In genomic region chr7:135485116-135485795, GRCm38 (mm10) we compare ENCODE assay signal across 15 mouse cellular contexts. TPM values are rescaled to one million over a fixed set of nuclear protein-coding genes. Genes with fewer than 3 reads are reported as not detected.
DNase-seq lines count a peak whose midpoint lies in the region; ATAC-seq and TF ChIP-seq lines count a peak whose summit lies in the region.
"Had no signal": no experiment of that assay in that cellular context is flagged by ENCODE, and none has a peak within 500 bp of the region (broad histone marks: within the 10 kb centered on the region; RNA-seq: fewer than 3 reads in every experiment).

No protein-coding gene starts in this region.

- TF ChIP-seq POLR2A in cerebellum, adult 2 months (IDR thresholded peaks at IDR 0.05; ENCODE audit: borderline replicate concordance, insufficient read depth, low read length) = no peak

- TF ChIP-seq CTCF in layer of hippocampus, adult 2 months (conservative IDR thresholded peaks at IDR 0.05) = no peak
- TF ChIP-seq CTCF in cerebellum, adult 2 months (IDR thresholded peaks at IDR 0.05; ENCODE audit: borderline replicate concordance, insufficient read depth, low read depth, low read length) = no peak

- no peaks in the 10 kb centered on the region for H3K4me1 ChIP-seq in embryonic facial prominence, embryonic 11.5 days (ENCODE audit: control insufficient read depth, insufficient read depth, low read length)
- peaks cover 30% of the 10 kb centered on the region for H3K4me1 ChIP-seq in embryonic facial prominence, embryonic 10.5 days
- peaks cover 11% of the 10 kb centered on the region; the same call in 1 of the 2 replicates for H3K4me1 ChIP-seq in embryonic facial prominence, embryonic 14.5 days (ENCODE audit: control insufficient read depth, insufficient read depth, low read length)
- no peaks in the 10 kb centered on the region for H3K4me1 ChIP-seq in intestine, embryonic 16.5 days (ENCODE audit: control insufficient read depth, insufficient read depth, low read length)
- peaks cover 14% of the 10 kb centered on the region for H3K4me1 ChIP-seq in cerebellum, adult 2 months (ENCODE audit: control insufficient read depth, insufficient read depth, low read length)

- H3K27me3 ChIP-seq in embryonic facial prominence, embryonic 11.5 days (ENCODE audit: control insufficient read depth, insufficient read depth, low read length) = no peaks in the 10 kb centered on the region
- H3K27me3 ChIP-seq in embryonic facial prominence, embryonic 10.5 days (replicated peaks; ENCODE audit: low read depth, poor library complexity, severe bottlenecking) = peaks cover 59% of the 10 kb centered on the region
- no peaks in the 10 kb centered on the region for H3K27me3 ChIP-seq in embryonic facial prominence, embryonic 14.5 days (replicated peaks; ENCODE audit: control insufficient read depth, insufficient read depth, low read length)
- no peaks in the 10 kb centered on the region for H3K27me3 ChIP-seq in intestine, embryonic 16.5 days (replicated peaks; ENCODE audit: control insufficient read depth, insufficient read depth, low read length)
- no peaks in the 10 kb centered on the region for H3K27me3 ChIP-seq in cerebellum, adult 2 months (ENCODE audit: control insufficient read depth, insufficient read depth, low read length)

- H3K9ac ChIP-seq in embryonic facial prominence, embryonic 11.5 days (replicated peaks; ENCODE audit: low read length) = no peak overlapping the region
- H3K9ac ChIP-seq in embryonic facial prominence, embryonic 14.5 days (ENCODE audit: low read depth, low read length) = no peak overlapping the region
- no peak overlapping the region for H3K9ac ChIP-seq in intestine, embryonic 16.5 days (ENCODE audit: low read depth, low read length)

- peak; percentile 24 for DNase-seq in embryonic facial prominence, embryonic 11.5 days (ENCODE audit: low spot score)
- DNase-seq in embryonic facial prominence, embryonic 10.5 days (ENCODE audit: low spot score) = no peak
- DNase-seq in layer of hippocampus, adult 2 months (ENCODE audit: low spot score in 2 of 2) = no peak
- no peak for DNase-seq in layer of hippocampus, adult 18-20 months (ENCODE audit: low spot score in 2 of 2)
- no peak for DNase-seq in embryonic facial prominence, embryonic 14.5 days (ENCODE audit: low spot score)
- no peak for DNase-seq in cerebellum, adult 8-10 months
- no peak for DNase-seq in cerebellum, adult 2 months
- DNase-seq: kidney, adult 11 months; lung, adult 2 months; thymus, postnatal 25 days had no signal

- no peak overlapping the region for H3K4me3 ChIP-seq in embryonic facial prominence, embryonic 11.5 days (ENCODE audit: low read depth, low read length)
- no peak overlapping the region; the same call in 1 of the 2 replicates for H3K4me3 ChIP-seq in embryonic facial prominence, embryonic 10.5 days
- no peak overlapping the region for H3K4me3 ChIP-seq in layer of hippocampus, adult 2 months
- no peak overlapping the region for H3K4me3 ChIP-seq in embryonic facial prominence, embryonic 14.5 days (ENCODE audit: low read depth, low read length)
- H3K4me3 ChIP-seq in intestine, embryonic 16.5 days (ENCODE audit: low read length) = no peak overlapping the region
- H3K4me3 ChIP-seq in cerebellum, adult 2 months (replicated peaks; ENCODE audit: insufficient read depth, low read depth, low read length) = no peak overlapping the region

- H3K4me2 ChIP-seq in embryonic facial prominence, embryonic 11.5 days (ENCODE audit: low read depth, low read length) = no peak overlapping the region
- H3K4me2 ChIP-seq in embryonic facial prominence, embryonic 14.5 days (ENCODE audit: low read depth, low read length) = 0 out of 2 replicates have a peak overlapping the region, but pooled peaks have one; percentile 7
- no peak overlapping the region for H3K4me2 ChIP-seq in intestine, embryonic 16.5 days (ENCODE audit: low read depth, low read length)

- ATAC-seq in embryonic facial prominence, embryonic 11.5 days (replicated peaks; ENCODE audit: insufficient number of reproducible peaks, low FRiP score, low TSS enrichment, low read depth) = peak; percentile 26; the same call in 1 of the 2 replicates
- ATAC-seq in embryonic facial prominence, embryonic 14.5 days (ENCODE audit: low read depth) = peak; percentile 15; the same call in 1 of the 2 replicates
- peak; percentile 25; the same call in 1 of the 2 replicates for ATAC-seq in intestine, embryonic 16.5 days

- 6% methylated on average over 10 of the region's 10 CpGs for WGBS in embryonic facial prominence, embryonic 11.5 days
- 3% methylated on average over 10 of the region's 10 CpGs for WGBS in embryonic facial prominence, embryonic 10.5 days
- WGBS in embryonic facial prominence, embryonic 14.5 days = 9% methylated on average over 10 of the region's 10 CpGs
- WGBS in intestine, embryonic 16.5 days = 18% methylated on average over 10 of the region's 10 CpGs
- WGBS in cerebellum, adult 2 months = 11% methylated on average over 10 of the region's 10 CpGs

- no peak overlapping the region for H3K27ac ChIP-seq in embryonic facial prominence, embryonic 11.5 days (replicated peaks; ENCODE audit: low read depth, low read length)
- no peak overlapping the region for H3K27ac ChIP-seq in embryonic facial prominence, embryonic 10.5 days (replicated peaks)
- H3K27ac ChIP-seq in layer of hippocampus, adult 2 months = peak overlapping the region; percentile 80; the same call in 1 of the 2 replicates
- no peak overlapping the region for H3K27ac ChIP-seq in embryonic facial prominence, embryonic 14.5 days (replicated peaks; ENCODE audit: low read depth, low read length)
- H3K27ac ChIP-seq in intestine, embryonic 16.5 days (ENCODE audit: low read length) = no peak overlapping the region
- no peak overlapping the region for H3K27ac ChIP-seq in cerebellum, adult 2 months (ENCODE audit: insufficient read depth, low read length)

- no peaks in the 10 kb centered on the region for H3K36me3 ChIP-seq in embryonic facial prominence, embryonic 11.5 days (replicated peaks; ENCODE audit: control insufficient read depth, insufficient read depth, low read depth, low read length)
- no peaks in the 10 kb centered on the region for H3K36me3 ChIP-seq in embryonic facial prominence, embryonic 10.5 days (replicated peaks)
- H3K36me3 ChIP-seq in embryonic facial prominence, embryonic 14.5 days (ENCODE audit: control insufficient read depth, insufficient read depth, low read length) = no peaks in the 10 kb centered on the region
- H3K36me3 ChIP-seq in intestine, embryonic 16.5 days (ENCODE audit: control insufficient read depth, insufficient read depth, low read length) = no peaks in the 10 kb centered on the region

- no peaks in the 10 kb centered on the region for H3K9me3 ChIP-seq in embryonic facial prominence, embryonic 11.5 days (replicated peaks; ENCODE audit: control insufficient read depth, low read length)
- H3K9me3 ChIP-seq in embryonic facial prominence, embryonic 10.5 days = no peaks in the 10 kb centered on the region
- H3K9me3 ChIP-seq in embryonic facial prominence, embryonic 14.5 days (ENCODE audit: control insufficient read depth, low read length) = no peaks in the 10 kb centered on the region
- H3K9me3 ChIP-seq in intestine, embryonic 16.5 days (ENCODE audit: control insufficient read depth, low read length) = no peaks in the 10 kb centered on the region

RNA-seq across cellular contexts. Expression of gene Clrn3, which starts 43.2 kb away (rescaled TPM):
- polyA plus RNA-seq in embryonic facial prominence, embryonic 11.5 days (2014; fragmentation: Nextera tagmentation; extraction: Ambion mirVana) = not detected in 2 replicates
- polyA plus RNA-seq in embryonic facial prominence, embryonic 10.5 days (2016; fragmentation: Nextera tagmentation; extraction: Ambion mirVana) = not detected in 2 replicates
- total RNA-seq in layer of hippocampus, adult 2 months (2021) = not detected
- total RNA-seq in layer of hippocampus, adult 18-20 months (2021) = not detected
- not detected in 2 replicates for polyA plus RNA-seq in embryonic facial prominence, embryonic 14.5 days (2014; fragmentation: Nextera tagmentation; extraction: Ambion mirVana)
- 40.3 and 45.1 TPM in 2 replicates for polyA plus RNA-seq in intestine, embryonic 16.5 days (2015; fragmentation: Nextera tagmentation; extraction: Ambion mirVana)
- polyA plus RNA-seq in cerebellum, adult 2 months (2012; rRNA removed) = not detected in 2 replicates
- total RNA-seq: adrenal gland, adult 2 months; granulocyte monocyte progenitor cell, adult 5-6 weeks; left cerebral cortex, adult 8-10 months had no signal
- polyA plus RNA-seq: adrenal gland, adult 2 months; heart, postnatal 0 days; lung, adult 2 months had no signal

RNA-seq across cellular contexts. Expression of gene Ptpre, which starts 52.0 kb away (rescaled TPM):
- 1.0 and 1.2 TPM in 2 replicates for polyA plus RNA-seq in embryonic facial prominence, embryonic 11.5 days (2014; fragmentation: Nextera tagmentation; extraction: Ambion mirVana)
- 0.68 and 1.0 TPM in 2 replicates for polyA plus RNA-seq in embryonic facial prominence, embryonic 10.5 days (2016; fragmentation: Nextera tagmentation; extraction: Ambion mirVana)
- total RNA-seq in layer of hippocampus, adult 2 months (2021) = 10 to 100 TPM; 50.7 to 51.4 TPM
- total RNA-seq in layer of hippocampus, adult 18-20 months (2021) = 10 to 100 TPM; 47.1 to 49.3 TPM
- polyA plus RNA-seq in embryonic facial prominence, embryonic 14.5 days (2014; fragmentation: Nextera tagmentation; extraction: Ambion mirVana) = 3.9 and 4.1 TPM in 2 replicates
- 2.4 and 2.9 TPM in 2 replicates for polyA plus RNA-seq in intestine, embryonic 16.5 days (2015; fragmentation: Nextera tagmentation; extraction: Ambion mirVana)
- polyA plus RNA-seq in cerebellum, adult 2 months (2012; rRNA removed) = 20.8 and 21.2 TPM in 2 replicates

Comparison
In these comparisons a context has a peak if more than half of its experiments do, and no peak if none do; other contexts are left out.
1. RNA of gene Clrn3, which starts 43.2 kb away (polyA plus RNA-seq): 40.3 to 45.1 TPM in intestine, embryonic 16.5 days; not detected in embryonic facial prominence, embryonic 11.5 days, not detected in embryonic facial prominence, embryonic 10.5 days, not detected in embryonic facial prominence, embryonic 14.5 days and not detected in cerebellum, adult 2 months; every median in the first group is over 10 times any median in the second.
2. Peak in every context shown above with its lines, with median percentiles within 50 percentile points of each other: ATAC-seq.